Mouse (Mus musculus) embryonic fibroblast, embryonic 13.5 days (primary cell): ENCODE data around the gene Higd1c. TPM values are rescaled to one million over a fixed set of nuclear protein-coding genes. Genes with fewer than 3 reads are reported as not detected.

Experiments used
- H3K27ac ChIP-seq: 2 replicates; pipeline ENCODE4 v1.5.1; 2012; ENCODE audit warnings: low read length, control low read depth, inconsistent platforms; ENCODE audit not compliant: insufficient read depth
- H3K4me1 ChIP-seq: 2 replicates; pipeline ENCODE4 v1.6.1; 2011; ENCODE audit warnings: low read length; ENCODE audit not compliant: control insufficient read depth, insufficient read depth
- H3K4me3 ChIP-seq: 2 replicates; pipeline ENCODE4 v1.5.1; 2011; ENCODE audit warnings: mild to moderate bottlenecking, control low read depth, low read length; ENCODE audit not compliant: insufficient read depth
- CTCF ChIP-seq: IDR thresholded peaks from 2 replicates; pipeline ENCODE4 v1.5.1; 2011; ENCODE audit warnings: mild to moderate bottlenecking, control low read depth, low read length, moderate library complexity, borderline replicate concordance; ENCODE audit not compliant: insufficient read depth
- POLR2A ChIP-seq: IDR thresholded peaks from 2 replicates; pipeline ENCODE4 v1.6.1; 2011; ENCODE audit warnings: low read depth, mild to moderate bottlenecking, control low read depth, low read length, moderate library complexity
- polyA plus RNA-seq: library from polyadenylated mRNA; stranded (reverse); fragments of >200 nt; gene quantifications from 2 replicates; pipeline ENCODE4 v1.2.4, GENCODE M21; 2011; ENCODE audit warnings: low read depth; ENCODE audit not compliant: missing spikeins, insufficient read length

Gene Higd1c
- polyA plus RNA-seq, 1 experiment, result not detected

- Histone ChIP-seq H3K4me3 (no peak overlapping the region), H3K4me1 (no peaks in the 10 kb centered on the region), H3K27ac (no peak overlapping the region)
- no peak for TF ChIP-seq POLR2A
- TF ChIP-seq CTCF, result no peak
Measured at GRCm38 (mm10) chr15:100391599-100391998, 27.3 kb downstream of the Higd1c start.

GRCm38 (mm10) chr15:100393016-100393415 lies 28.7 kb downstream of the Higd1c start:
- Histone ChIP-seq H3K4me3 (no peak overlapping the region), H3K4me1 (no peaks in the 10 kb centered on the region), H3K27ac (no peak overlapping the region)
- TF ChIP-seq CTCF (no peak), POLR2A (no peak)

- no peak overlapping the region for H3K27ac ChIP-seq
- TF ChIP-seq CTCF (no peak), POLR2A (no peak)
- H3K4me1 ChIP-seq, result no peaks in the 10 kb centered on the region
- no peak overlapping the region for H3K4me3 ChIP-seq
Measured at GRCm38 (mm10) chr15:100395561-100395960, 31.2 kb downstream of the Higd1c start.

GRCm38 (mm10) chr15:100400592-100401250 lies 36.4 kb downstream of the Higd1c start:
- no peak overlapping the region for H3K27ac ChIP-seq
- no peaks in the 10 kb centered on the region for H3K4me1 ChIP-seq
- no peak overlapping the region for H3K4me3 ChIP-seq
- no peak for TF ChIP-seq CTCF
- no peak for TF ChIP-seq POLR2A

GRCm38 (mm10) chr15:100401811-100402210 lies 37.5 kb downstream of the Higd1c start:
- Histone ChIP-seq H3K27ac (no peak overlapping the region), H3K4me1 (no peaks in the 10 kb centered on the region), H3K4me3 (no peak overlapping the region)
- no peak for TF ChIP-seq POLR2A
- no peak for TF ChIP-seq CTCF

GRCm38 (mm10) chr15:100402347-100402746 lies 38.0 kb downstream of the Higd1c start:
- H3K4me3 ChIP-seq, result no peak overlapping the region
- TF ChIP-seq POLR2A (no peak), CTCF (no peak)
- no peak overlapping the region for H3K27ac ChIP-seq
- no peaks in the 10 kb centered on the region for H3K4me1 ChIP-seq

- Histone ChIP-seq H3K4me1 (no peaks in the 10 kb centered on the region), H3K4me3 (no peak overlapping the region), H3K27ac (no peak overlapping the region)
- TF ChIP-seq CTCF (no peak), POLR2A (no peak)
Measured at GRCm38 (mm10) chr15:100402798-100403197, 38.5 kb downstream of the Higd1c start.

- no peak overlapping the region for H3K27ac ChIP-seq
- H3K4me1 ChIP-seq, result no peaks in the 10 kb centered on the region
- TF ChIP-seq CTCF (no peak), POLR2A (no peak)
- H3K4me3 ChIP-seq, result no peak overlapping the region
Measured at GRCm38 (mm10) chr15:100403318-100404000, 39.1 kb downstream of the Higd1c start.

- TF ChIP-seq POLR2A (no peak), CTCF (no peak)
- Histone ChIP-seq H3K4me3 (no peak overlapping the region), H3K4me1 (no peaks in the 10 kb centered on the region), H3K27ac (no peak overlapping the region)
Measured at GRCm38 (mm10) chr15:100406088-100406487, 41.7 kb downstream of the Higd1c start.

- Histone ChIP-seq H3K27ac (no peak overlapping the region), H3K4me1 (peaks cover 2% of the 10 kb centered on the region; the same call in 1 of the 2 replicates), H3K4me3 (no peak overlapping the region)
- TF ChIP-seq POLR2A (no peak), CTCF (no peak)
Measured at GRCm38 (mm10) chr15:100410918-100411672, 46.8 kb downstream of the Higd1c start.
